Mouse (Mus musculus): Measurements from ENCODE around the gene Ing2. TPM values are rescaled to one million over a fixed set of nuclear protein-coding genes. Genes with fewer than 3 reads are reported as not detected.

Ing2 gene
- 8.0 and 13.7 TPM in 2 replicates for polyA plus RNA-seq (2016; fragmentation: Nextera tagmentation; extraction: Ambion mirVana)

DNA sequence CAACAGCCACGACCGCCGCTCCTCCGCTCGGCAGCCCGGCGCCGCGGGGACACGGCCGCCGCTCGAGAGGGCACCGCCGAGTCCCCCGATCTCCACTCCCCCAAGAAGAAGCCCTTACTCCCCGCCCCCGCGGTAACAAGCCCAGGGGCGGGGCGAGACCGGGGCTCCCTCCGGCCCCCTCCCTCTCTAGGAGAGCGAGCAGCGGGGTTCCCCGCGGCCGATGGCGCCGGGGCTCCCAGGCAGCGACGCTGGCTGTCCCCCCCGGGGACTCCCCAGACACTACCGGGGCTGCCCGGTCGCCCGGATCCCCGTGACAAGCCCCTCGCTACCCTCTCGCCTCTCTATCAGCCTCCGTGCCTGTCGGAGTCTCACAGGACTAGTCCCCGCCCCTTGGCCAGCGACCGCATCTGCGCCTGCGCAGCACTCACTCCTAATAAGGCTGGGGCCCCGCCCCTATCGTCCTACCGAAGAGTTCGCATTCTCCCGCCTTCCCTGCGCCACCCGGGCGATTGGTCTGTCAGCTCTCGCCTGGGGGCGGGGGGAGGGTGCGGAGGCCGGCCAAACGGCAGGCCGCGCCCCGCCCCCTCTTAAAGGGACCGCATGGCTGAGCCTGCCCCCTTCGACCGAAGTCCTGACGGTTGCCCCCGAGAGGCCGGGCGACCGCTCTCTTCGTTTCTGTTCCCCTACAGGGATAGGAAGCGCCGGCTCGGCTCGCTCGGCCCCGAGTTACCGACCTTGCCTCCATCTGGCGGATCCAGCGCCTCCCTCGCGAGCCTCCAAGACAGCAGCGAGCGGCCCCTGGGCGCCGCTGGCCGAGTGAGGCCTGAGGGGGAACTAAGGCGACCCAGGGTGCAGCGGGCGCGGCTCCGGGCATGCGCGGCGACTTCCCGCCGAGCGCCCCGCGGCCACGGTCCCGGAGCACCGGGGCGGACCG lies at the start of gene Ing2:
Gene Ing2, minus strand, starts transcription at position 780 of the 934 bp plus-strand sequence.
- under 1% methylated on average over 105 of the region's 106 CpGs for WGBS
- DNase-seq (ENCODE audit: low spot score) = peak; percentile 100
- no peaks in the 10 kb centered on the region for H3K27me3 ChIP-seq (ENCODE audit: insufficient read depth, poor library complexity, severe bottlenecking)
- H3K36me3 ChIP-seq = peaks cover 3% of the 10 kb centered on the region
- H3K4me1 ChIP-seq = peaks cover 5% of the 10 kb centered on the region; the same call in 1 of the 2 replicates
- no peaks in the 10 kb centered on the region for H3K9me3 ChIP-seq
- peak within 1 kb of the TSS; percentile 99 for H3K27ac ChIP-seq
- peak within 1 kb of the TSS; percentile 97 for H3K4me3 ChIP-seq

DNA sequence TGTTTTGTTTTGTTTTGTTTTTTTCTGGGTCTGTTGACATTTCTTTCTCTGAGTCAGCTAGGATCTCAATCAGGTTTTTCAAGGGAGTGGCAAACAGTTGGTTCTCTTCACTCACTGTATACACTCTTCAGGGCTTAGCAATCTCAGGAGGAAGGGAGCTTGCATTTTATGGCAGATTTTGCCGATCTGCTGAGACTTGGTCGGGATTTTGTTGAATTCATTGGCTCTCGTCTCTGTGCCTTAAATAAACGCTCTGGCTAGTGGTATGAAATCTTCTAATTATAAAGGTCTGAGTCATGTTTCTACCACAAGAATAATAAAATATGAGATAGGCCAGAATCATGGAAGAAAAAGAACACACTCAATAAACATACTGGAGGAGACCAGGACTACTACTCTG lies 46.3 kb upstream of the Ing2 start:
- WGBS = 64% methylated on average over 4 of the region's 4 CpGs
- Histone ChIP-seq H3K36me3 (no peaks in the 10 kb centered on the region), H3K4me1 (no peaks in the 10 kb centered on the region), H3K9me3 (no peaks in the 10 kb centered on the region), H3K27ac (no peak overlapping the region), H3K4me3 (no peak overlapping the region), H3K27me3 (ENCODE audit: insufficient read depth, poor library complexity, severe bottlenecking) (no peaks in the 10 kb centered on the region)
- DNase-seq (ENCODE audit: low spot score) = no peak

DNA sequence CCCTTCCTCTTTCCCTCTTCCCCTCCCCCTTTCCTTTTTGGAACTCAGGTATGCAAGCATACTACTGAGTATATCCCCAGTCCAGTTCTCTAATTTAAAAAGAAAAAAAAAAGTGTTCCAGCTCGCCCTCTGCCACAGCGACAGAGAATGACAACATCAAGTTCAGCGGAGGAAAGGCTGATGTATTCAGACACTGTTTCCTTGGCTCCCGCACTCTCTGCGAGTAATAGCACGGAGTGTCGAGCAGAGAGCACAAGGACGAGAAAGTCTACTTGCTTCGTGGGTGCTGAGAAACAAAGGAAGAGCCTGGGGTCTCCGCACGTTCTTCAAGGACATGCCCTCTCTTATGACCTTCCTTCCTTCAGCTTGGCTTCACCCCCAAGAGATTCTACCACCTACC lies 43.3 kb upstream of the Ing2 start:
- Histone ChIP-seq H3K4me1 (no peaks in the 10 kb centered on the region), H3K27ac (peak overlapping the region; percentile 62), H3K4me3 (peak overlapping the region; percentile 36), H3K27me3 (ENCODE audit: insufficient read depth, poor library complexity, severe bottlenecking) (no peaks in the 10 kb centered on the region), H3K9me3 (no peaks in the 10 kb centered on the region), H3K36me3 (no peaks in the 10 kb centered on the region)
- WGBS = 14% methylated on average over 11 of the region's 11 CpGs
- no peak for DNase-seq (ENCODE audit: low spot score)

GRCm38 (mm10) chr8:47713761-47714745 lies 38.7 kb upstream of the Ing2 start, which contains the start of gene Cdkn2aip:
Gene Cdkn2aip, minus strand, starts transcription at chr8:47713932.
- H3K27ac ChIP-seq = peak within 1 kb of the TSS; percentile 94
- peaks cover 17% of the 10 kb centered on the region for H3K36me3 ChIP-seq
- under 1% methylated on average over 114 of the region's 114 CpGs for WGBS
- peak; percentile 96 for DNase-seq (ENCODE audit: low spot score)
- peak within 1 kb of the TSS; percentile 88 for H3K4me3 ChIP-seq
- H3K9me3 ChIP-seq = no peaks in the 10 kb centered on the region
- H3K4me1 ChIP-seq = 0 out of 2 replicates have a peak, but pooled peaks cover 3% of the 10 kb centered on the region
- H3K27me3 ChIP-seq (ENCODE audit: insufficient read depth, poor library complexity, severe bottlenecking) = no peaks in the 10 kb centered on the region

- no peaks in the 10 kb centered on the region for H3K27me3 ChIP-seq (ENCODE audit: insufficient read depth, poor library complexity, severe bottlenecking)
- H3K27ac ChIP-seq = peak overlapping the region; percentile 94
- WGBS = under 1% methylated on average over 43 of the region's 44 CpGs
- peak overlapping the region; percentile 88 for H3K4me3 ChIP-seq
- H3K36me3 ChIP-seq = peaks cover 24% of the 10 kb centered on the region
- H3K4me1 ChIP-seq = 0 out of 2 replicates have a peak, but pooled peaks cover 3% of the 10 kb centered on the region
- peak; percentile 85 for DNase-seq (ENCODE audit: low spot score)
- no peaks in the 10 kb centered on the region for H3K9me3 ChIP-seq
Measured at GRCm38 (mm10) chr8:47713171-47713663, 37.9 kb upstream of the Ing2 start.

DNA sequence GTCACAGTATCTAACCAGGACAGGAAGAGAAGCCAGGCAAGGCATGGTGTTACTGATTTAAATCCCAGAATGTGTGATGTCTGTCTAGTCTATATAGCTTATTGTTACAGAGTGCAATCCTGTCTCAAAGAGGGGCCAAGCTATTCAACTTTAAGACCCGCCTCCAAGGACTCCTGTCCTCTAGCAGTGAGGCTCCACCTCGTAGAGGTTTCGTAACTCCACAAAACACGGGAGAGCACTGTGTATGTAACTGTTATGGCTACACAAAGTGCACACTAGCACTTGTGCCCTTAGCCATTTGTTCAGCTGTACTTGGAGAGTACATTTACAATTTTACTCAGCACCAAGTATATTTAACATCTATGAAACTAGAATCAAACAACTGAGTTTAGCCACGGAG lies 32.8 kb upstream of the Ing2 start:
- Histone ChIP-seq H3K27ac (no peak overlapping the region), H3K4me1 (0 out of 2 replicates have a peak, but pooled peaks cover 3% of the 10 kb centered on the region), H3K4me3 (no peak overlapping the region), H3K27me3 (ENCODE audit: insufficient read depth, poor library complexity, severe bottlenecking) (no peaks in the 10 kb centered on the region), H3K9me3 (no peaks in the 10 kb centered on the region), H3K36me3 (peaks cover 40% of the 10 kb centered on the region)
- DNase-seq (ENCODE audit: low spot score) = no peak
- WGBS = 91% methylated on average over 5 of the region's 5 CpGs

DNA sequence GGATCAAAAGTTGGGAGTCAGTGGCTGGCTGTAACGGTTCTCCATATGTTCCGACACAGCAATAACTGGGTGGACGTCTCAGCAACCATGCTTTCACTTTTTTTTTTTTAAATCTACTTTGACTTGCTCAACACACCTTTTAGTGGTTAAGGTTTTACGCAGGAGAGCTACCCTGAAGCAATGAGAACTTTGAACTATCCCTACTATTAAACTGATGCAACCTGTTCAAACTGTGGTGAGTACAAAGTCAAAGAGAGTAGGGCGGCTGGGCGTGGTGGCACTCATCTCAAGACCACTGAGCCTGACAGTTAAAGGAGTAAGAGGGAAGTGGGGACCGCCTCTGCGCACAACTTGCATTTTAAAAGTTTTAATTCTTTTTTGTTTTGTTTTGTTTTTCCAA lies 31.4 kb upstream of the Ing2 start:
- H3K36me3 ChIP-seq = peaks cover 36% of the 10 kb centered on the region
- H3K4me1 ChIP-seq = no peaks in the 10 kb centered on the region
- no peaks in the 10 kb centered on the region for H3K9me3 ChIP-seq
- no peak overlapping the region for H3K4me3 ChIP-seq
- WGBS = 91% methylated on average over 8 of the region's 8 CpGs
- H3K27me3 ChIP-seq (ENCODE audit: insufficient read depth, poor library complexity, severe bottlenecking) = no peaks in the 10 kb centered on the region
- DNase-seq (ENCODE audit: low spot score) = no peak
- no peak overlapping the region for H3K27ac ChIP-seq

DNA sequence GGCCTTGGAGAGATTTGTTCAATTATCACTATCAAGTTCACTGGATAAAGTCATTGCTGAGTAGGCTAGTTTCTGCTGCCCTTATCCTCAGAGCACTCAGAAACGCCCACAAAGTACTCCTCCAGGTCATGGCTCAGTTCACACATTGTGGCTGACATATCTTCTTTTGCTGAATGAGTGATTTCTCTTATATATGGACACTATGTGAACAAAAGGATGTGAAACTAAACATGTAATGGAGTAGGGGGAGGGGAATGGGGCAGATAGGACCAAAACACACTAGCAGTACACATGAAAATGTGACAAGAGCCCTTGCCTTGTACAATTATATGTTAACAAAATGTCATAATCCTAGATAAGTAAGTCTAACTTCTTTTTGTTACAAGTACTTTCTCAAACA lies 27.0 kb upstream of the Ing2 start:
- H3K27me3 ChIP-seq (ENCODE audit: insufficient read depth, poor library complexity, severe bottlenecking) = no peaks in the 10 kb centered on the region
- 57% methylated on average over 1 of the region's 1 CpGs for WGBS
- DNase-seq (ENCODE audit: low spot score) = peak; percentile 13
- no peaks in the 10 kb centered on the region for H3K4me1 ChIP-seq
- no peak overlapping the region for H3K27ac ChIP-seq
- H3K36me3 ChIP-seq = peaks cover 11% of the 10 kb centered on the region; the same call in 1 of the 2 replicates
- no peak overlapping the region for H3K4me3 ChIP-seq
- no peaks in the 10 kb centered on the region for H3K9me3 ChIP-seq

- DNase-seq (ENCODE audit: low spot score) = peak; percentile 11
- no peaks in the 10 kb centered on the region for H3K27me3 ChIP-seq (ENCODE audit: insufficient read depth, poor library complexity, severe bottlenecking)
- H3K4me1 ChIP-seq = no peaks in the 10 kb centered on the region
- no peak overlapping the region for H3K27ac ChIP-seq
- H3K36me3 ChIP-seq = no peaks in the 10 kb centered on the region
- H3K4me3 ChIP-seq = no peak overlapping the region
- no peaks in the 10 kb centered on the region for H3K9me3 ChIP-seq
- 47% methylated on average over 1 of the region's 1 CpGs for WGBS
Measured at GRCm38 (mm10) chr8:47697696-47698095, 22.3 kb upstream of the Ing2 start.

DNA sequence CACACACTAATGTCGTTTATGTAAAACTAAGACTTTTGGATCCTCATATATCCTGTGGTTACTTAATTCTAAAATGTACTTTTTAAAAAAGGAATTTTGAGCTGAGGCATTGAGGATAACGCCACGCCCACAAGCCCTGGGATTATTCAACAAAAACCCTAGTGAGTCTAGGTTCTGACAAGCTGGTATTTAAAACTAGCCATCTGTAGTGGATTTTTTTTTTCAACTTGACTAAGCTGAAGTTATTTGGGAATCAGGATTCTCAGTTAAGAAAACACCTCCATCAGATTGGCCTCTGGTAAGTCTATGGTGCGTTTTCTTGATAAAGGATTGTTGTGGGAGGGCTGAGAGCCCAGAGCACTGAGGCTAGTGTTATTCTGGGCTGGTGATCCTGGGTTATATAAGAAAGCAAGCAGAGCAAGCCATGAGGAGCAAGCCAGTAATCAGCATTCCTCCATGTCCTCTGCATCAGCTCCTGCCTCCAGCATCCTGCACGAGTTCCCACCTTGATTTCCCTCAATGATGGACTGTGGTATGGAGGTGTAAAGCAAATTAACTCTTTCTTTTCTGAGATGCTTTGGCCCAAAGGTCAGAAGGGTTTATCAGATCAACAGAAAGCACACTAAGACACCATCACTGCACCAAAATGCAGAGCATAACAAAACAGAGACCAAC lies 20.2 kb upstream of the Ing2 start:
- Histone ChIP-seq H3K27me3 (ENCODE audit: insufficient read depth, poor library complexity, severe bottlenecking) (0 out of 2 replicates have a peak, but pooled peaks cover 6% of the 10 kb centered on the region), H3K9me3 (no peaks in the 10 kb centered on the region), H3K36me3 (no peaks in the 10 kb centered on the region), H3K4me3 (no peak overlapping the region), H3K4me1 (no peaks in the 10 kb centered on the region), H3K27ac (no peak overlapping the region)
- 80% methylated on average over 5 of the region's 5 CpGs for WGBS
- peak; percentile 54 for DNase-seq (ENCODE audit: low spot score)

DNA sequence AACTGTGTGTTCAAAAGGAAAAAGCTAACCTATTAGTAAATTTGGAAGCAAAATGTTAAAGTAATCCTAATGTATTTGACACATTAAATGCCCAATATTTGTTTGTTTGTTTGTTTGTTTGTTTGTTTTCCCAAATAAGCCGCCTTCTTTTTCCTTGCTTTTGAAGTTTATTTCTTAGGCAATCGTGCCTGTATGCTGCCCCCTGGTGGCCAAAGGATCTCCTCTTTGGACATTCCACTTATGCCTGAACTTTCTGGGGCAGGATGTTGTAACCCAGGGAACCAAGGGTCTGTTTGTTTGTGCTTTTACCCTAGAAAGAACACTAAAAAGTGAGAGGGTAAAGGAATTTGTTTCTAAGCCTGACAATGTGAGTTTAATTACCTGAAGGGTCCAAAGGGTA lies 17.8 kb upstream of the Ing2 start:
- H3K4me3 ChIP-seq = no peak overlapping the region
- H3K36me3 ChIP-seq = no peaks in the 10 kb centered on the region
- 0 out of 2 replicates have a peak, but pooled peaks cover 6% of the 10 kb centered on the region for H3K27me3 ChIP-seq (ENCODE audit: insufficient read depth, poor library complexity, severe bottlenecking)
- no peaks in the 10 kb centered on the region for H3K9me3 ChIP-seq
- DNase-seq (ENCODE audit: low spot score) = no peak
- H3K4me1 ChIP-seq = no peaks in the 10 kb centered on the region
- H3K27ac ChIP-seq = no peak overlapping the region
- 28% methylated on average over 2 of the region's 2 CpGs for WGBS

DNA sequence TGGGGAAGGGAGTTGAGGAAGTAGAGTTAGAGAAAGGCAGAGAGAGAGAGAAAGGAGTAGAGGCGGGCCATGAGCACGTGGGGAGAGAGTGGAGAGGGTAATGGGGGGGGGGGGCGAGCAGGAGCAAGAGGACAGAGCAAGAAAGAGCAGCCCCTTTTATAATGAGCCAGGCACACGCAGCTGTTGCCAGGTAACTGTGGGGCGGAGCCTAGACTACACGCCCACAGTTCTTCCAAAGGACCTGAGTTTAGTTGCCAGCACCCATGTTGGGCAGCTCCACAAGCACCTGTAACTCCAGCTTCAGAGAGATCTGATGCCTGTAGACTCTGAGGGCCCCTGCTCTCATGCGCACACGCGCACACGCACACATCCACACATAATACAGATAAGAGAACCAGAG lies 16.5 kb upstream of the Ing2 start:
- no peak for DNase-seq (ENCODE audit: low spot score)
- H3K4me1 ChIP-seq = no peaks in the 10 kb centered on the region
- no peak overlapping the region for H3K27ac ChIP-seq
- 87% methylated on average over 9 of the region's 10 CpGs for WGBS
- H3K36me3 ChIP-seq = no peaks in the 10 kb centered on the region
- 0 out of 2 replicates have a peak, but pooled peaks cover 6% of the 10 kb centered on the region for H3K27me3 ChIP-seq (ENCODE audit: insufficient read depth, poor library complexity, severe bottlenecking)
- H3K9me3 ChIP-seq = no peaks in the 10 kb centered on the region
- H3K4me3 ChIP-seq = no peak overlapping the region

Measured in heart, embryonic 10.5 days (tissue).